Mouse (Mus musculus) erythroblast, embryonic 14.5 days (primary cell): Measurements from ENCODE around the gene Hoxc13.

Experiments
- GATA1 ChIP-seq: IDR thresholded peaks from 2 replicates; pipeline ENCODE4 v1.6.1; 2012; ENCODE audit warnings: low read length, inconsistent platforms, mixed read lengths
- TAL1 ChIP-seq: IDR thresholded peaks from 3 replicates; pipeline ENCODE4 v1.6.1; 2012; ENCODE audit warnings: low read length, inconsistent platforms, mixed read lengths

- TF ChIP-seq GATA1 (no peak), TAL1 (no peak)
Observed at GRCm38 (mm10) chr15:102975688-102976111, 54.8 kb downstream of the Hoxc13 start.
